14 mouse cellular contexts compared by ENCODE assay signal in genomic region chr7:100853396-100853795, GRCm38 (mm10). TPM values are rescaled to one million over a fixed set of nuclear protein-coding genes. Genes with fewer than 3 reads are reported as not detected.
A peak's percentile ranks its signal among the peaks of the same experiment; 100 is the strongest.
DNase-seq lines count a peak whose midpoint lies in the region; ATAC-seq and TF ChIP-seq lines count a peak whose summit lies in the region.
"Had no signal": no experiment of that assay in that cellular context is flagged by ENCODE, and none has a peak within 500 bp of the region (broad histone marks: within the 10 kb centered on the region; RNA-seq: fewer than 3 reads in every experiment).

No protein-coding gene starts in this region.

- dilution Hi-C loops in CH12.LX (cut with MboI; ENCODE audit: extremely low pct_ligation_motif_present, extremely low pct_unique_long_range_greater_than_20kb, low sequenced_read_pairs) = no loop called here

- H3K36me3 ChIP-seq in liver, embryonic 12.5 days = peaks cover 95% of the 10 kb centered on the region
- H3K36me3 ChIP-seq in liver, embryonic 11.5 days (ENCODE audit: control insufficient read depth, insufficient read depth, low read length) = peaks cover 3% of the 10 kb centered on the region
- H3K36me3 ChIP-seq in CH12.LX (replicated peaks in 1 of 2; ENCODE audit: control insufficient read depth in 1 of 2, insufficient read depth in 1 of 2, low read length in 1 of 2) = peaks cover 35 to 64% of the 10 kb centered on the region in 2 experiments
- no peaks in the 10 kb centered on the region for H3K36me3 ChIP-seq in heart, adult 2 months (ENCODE audit: control insufficient read depth, insufficient read depth, low read length)

- peaks cover 32% of the 10 kb centered on the region for H3K79me2 ChIP-seq in CH12.LX (replicated peaks; ENCODE audit: control insufficient read depth, extremely low read depth, insufficient read depth, poor library complexity, severe bottlenecking)
- no peaks in the 10 kb centered on the region for H3K79me2 ChIP-seq in heart, adult 2 months (replicated peaks; ENCODE audit: control insufficient read depth, insufficient read depth, low read length)

- no peak for ATAC-seq in liver, embryonic 12.5 days
- ATAC-seq in liver, embryonic 11.5 days (replicated peaks; ENCODE audit: low FRiP score) = no peak
- peak; percentile 11 for ATAC-seq in granulocyte monocyte progenitor cell, adult 5-6 weeks (replicated peaks; ENCODE audit: poor library complexity, severe bottlenecking)
- ATAC-seq in megakaryocyte progenitor cell, adult 5-6 weeks (replicated peaks; ENCODE audit: poor library complexity) = 0 out of 2 replicates have a peak, but pooled peaks have one; percentile 5
- ATAC-seq: CD4-positive, CD25-positive, alpha-beta regulatory T cell, adult 4 months; hindbrain, embryonic 16.5 days had no signal

- peak overlapping the region; percentile 92; the same call in 1 of the 2 replicates for H3K27ac ChIP-seq in liver, embryonic 12.5 days
- H3K27ac ChIP-seq in liver, embryonic 11.5 days (ENCODE audit: low read depth, low read length) = no peak overlapping the region
- peak overlapping the region; percentile 97 for H3K27ac ChIP-seq in CH12.LX (ENCODE audit: insufficient read depth, low read depth)
- no peak overlapping the region for H3K27ac ChIP-seq in heart, adult 2 months
- H3K27ac ChIP-seq: embryonic facial prominence, embryonic 13.5 days had no signal

- no peak for TF ChIP-seq CTCF in CH12.LX (conservative IDR thresholded peaks at IDR 0.05 in 1 of 2, IDR thresholded peaks at IDR 0.05 in 1 of 2; ENCODE audit: low read depth in 2 of 2, low read length in 2 of 2)
- TF ChIP-seq CTCF in heart, adult 2 months (IDR thresholded peaks at IDR 0.05) = no peak

- TF ChIP-seq EP300 in CH12.LX (IDR thresholded peaks at IDR 0.05; ENCODE audit: low read length) = no peak
- no peak for TF ChIP-seq EP300 in heart, adult 2 months (IDR thresholded peaks at IDR 0.05; ENCODE audit: insufficient read depth, low read depth, low read length)

- 0 out of 2 replicates have a peak overlapping the region, but pooled peaks have one; percentile 45 for H3K4me2 ChIP-seq in liver, embryonic 12.5 days
- no peak overlapping the region for H3K4me2 ChIP-seq in liver, embryonic 11.5 days
- peak overlapping the region; percentile 79 for H3K4me2 ChIP-seq in CH12.LX (ENCODE audit: insufficient read depth, low read depth, poor library complexity, severe bottlenecking)
- H3K4me2 ChIP-seq: embryonic facial prominence, embryonic 13.5 days had no signal

- DNase-seq in liver, embryonic 11.5 days (ENCODE audit: low spot score) = no peak
- no peak for DNase-seq in CH12.LX (ENCODE audit: extremely low read depth)
- no peak for DNase-seq in ovary, postnatal 36 days (ENCODE audit: low spot score)
- no peak for DNase-seq in heart, adult 2 months
- DNase-seq: cerebellum, adult 11 months; kidney, adult 18-20 months; lung, adult 2 months; right cerebral cortex, adult 18-20 months had no signal

- 56% methylated on average over 3 of the region's 3 CpGs for WGBS in liver, embryonic 12.5 days (ENCODE audit: insufficient replicate concordance)
- 68% methylated on average over 3 of the region's 3 CpGs for WGBS in liver, embryonic 11.5 days
- 74% methylated on average over 3 of the region's 3 CpGs for WGBS in heart, adult 2 months

- no peaks in the 10 kb centered on the region for H3K27me3 ChIP-seq in liver, embryonic 12.5 days (replicated peaks)
- H3K27me3 ChIP-seq in liver, embryonic 11.5 days (replicated peaks; ENCODE audit: control insufficient read depth, insufficient read depth, low read length) = no peaks in the 10 kb centered on the region
- no peaks in the 10 kb centered on the region for H3K27me3 ChIP-seq in CH12.LX (replicated peaks)
- no peaks in the 10 kb centered on the region for H3K27me3 ChIP-seq in heart, adult 2 months (ENCODE audit: control insufficient read depth, insufficient read depth, low read length)
- H3K27me3 ChIP-seq: embryonic facial prominence, embryonic 13.5 days had no signal

- H3K4me3 ChIP-seq in liver, embryonic 12.5 days = no peak overlapping the region
- H3K4me3 ChIP-seq in liver, embryonic 11.5 days (ENCODE audit: low read depth, low read length) = no peak overlapping the region
- H3K4me3 ChIP-seq in CH12.LX (replicated peaks in 1 of 3; ENCODE audit: low read depth in 2 of 3, low read length in 2 of 3, poor library complexity in 1 of 3) = peak overlapping the region in 2 of 3 experiments; percentile 27 to 57
- no peak overlapping the region for H3K4me3 ChIP-seq in heart, adult 2 months
- H3K4me3 ChIP-seq: embryonic facial prominence, embryonic 13.5 days had no signal

- no peak overlapping the region for H3K9ac ChIP-seq in liver, embryonic 12.5 days
- H3K9ac ChIP-seq in liver, embryonic 11.5 days (ENCODE audit: low read depth, low read length) = no peak overlapping the region
- H3K9ac ChIP-seq in CH12.LX (ENCODE audit: insufficient read depth, low read depth) = peak overlapping the region; percentile 70
- H3K9ac ChIP-seq in heart, adult 2 months (ENCODE audit: low read depth, low read length) = no peak overlapping the region
- H3K9ac ChIP-seq: embryonic facial prominence, embryonic 13.5 days had no signal

- TF ChIP-seq RAD21 in CH12.LX (IDR thresholded peaks at IDR 0.05; ENCODE audit: low read depth, low read length) = no peak

- intact Hi-C loops in heart, adult 2 months (cut with DNase I) = no loop called here

- in situ Hi-C loops in CH12.LX (cut with MboI; ENCODE audit: low pct_ligation_motif_present, low pct_unique_long_range_greater_than_20kb, low sequenced_read_pairs) = no loop called here

- H3K9me3 ChIP-seq in liver, embryonic 12.5 days (replicated peaks) = no peaks in the 10 kb centered on the region
- no peaks in the 10 kb centered on the region for H3K9me3 ChIP-seq in liver, embryonic 11.5 days (ENCODE audit: control insufficient read depth, low read length)
- H3K9me3 ChIP-seq in CH12.LX (replicated peaks; ENCODE audit: low read length) = no peaks in the 10 kb centered on the region
- H3K9me3 ChIP-seq: embryonic facial prominence, embryonic 13.5 days had no signal

- H3K4me1 ChIP-seq in liver, embryonic 12.5 days = peaks cover 76% of the 10 kb centered on the region
- H3K4me1 ChIP-seq in liver, embryonic 11.5 days (replicated peaks; ENCODE audit: control insufficient read depth, insufficient read depth, low read length) = peaks cover 62% of the 10 kb centered on the region
- peaks cover 34 to 98% of the 10 kb centered on the region in 2 experiments for H3K4me1 ChIP-seq in CH12.LX (ENCODE audit: control insufficient read depth in 1 of 2, insufficient read depth in 2 of 2)
- H3K4me1 ChIP-seq in heart, adult 2 months (ENCODE audit: control insufficient read depth, insufficient read depth, low read length) = peaks cover 11% of the 10 kb centered on the region

- TF ChIP-seq POLR2A in CH12.LX (IDR thresholded peaks at IDR 0.05; ENCODE audit: low read depth, low read length) = no peak
- TF ChIP-seq POLR2A in heart, adult 2 months (IDR thresholded peaks at IDR 0.05; ENCODE audit: insufficient read depth, low read depth, low read length) = no peak

TF ChIP-seq in CH12.LX, 34 proteins besides CTCF, POLR2A, EP300 and RAD21:
- TF ChIP-seq TCF12 (IDR thresholded peaks at IDR 0.05; ENCODE audit: low read depth, low read length) (no peak), UBTF (IDR thresholded peaks at IDR 0.05; ENCODE audit: low read depth, low read length) (no peak), ZNF384 (IDR thresholded peaks at IDR 0.05; ENCODE audit: low read depth, low read length) (no peak), KAT2A (IDR thresholded peaks at IDR 0.05; ENCODE audit: insufficient replicate concordance, low read length) (no peak), ZC3H11A (IDR thresholded peaks at IDR 0.05; ENCODE audit: low read depth, low read length) (no peak), PAX5 (IDR thresholded peaks at IDR 0.05; ENCODE audit: low read length) (no peak), HCFC1 (IDR thresholded peaks at IDR 0.05; ENCODE audit: low read depth, low read length) (no peak), TBP (conservative IDR thresholded peaks at IDR 0.05; ENCODE audit: low read depth, low read length) (no peak), POLR2AphosphoS2 (IDR thresholded peaks at IDR 0.05; ENCODE audit: low read depth, low read length) (no peak), MAX (IDR thresholded peaks at IDR 0.05; ENCODE audit: low read length) (0 out of 2 replicates have a peak, but pooled peaks have one; percentile 27), ETS1 (conservative IDR thresholded peaks at IDR 0.05; ENCODE audit: low read depth, low read length) (no peak), MEF2A (IDR thresholded peaks at IDR 0.05; ENCODE audit: borderline replicate concordance, low read depth, low read length) (no peak), ZKSCAN1 (IDR thresholded peaks at IDR 0.05; ENCODE audit: borderline replicate concordance, low read depth, low read length) (no peak), SMC3 (IDR thresholded peaks at IDR 0.05; ENCODE audit: low read depth, low read length) (no peak), CHD1 (IDR thresholded peaks at IDR 0.05; ENCODE audit: low read depth, low read length) (no peak), ELF1 (IDR thresholded peaks at IDR 0.05; ENCODE audit: low read depth, low read length) (no peak), MXI1 (IDR thresholded peaks at IDR 0.05; ENCODE audit: low read depth, low read length) (peak; percentile 68), IRF4 (IDR thresholded peaks at IDR 0.05; ENCODE audit: low read depth, low read length) (no peak), USF2 (conservative IDR thresholded peaks at IDR 0.05; ENCODE audit: low read depth, low read length) (0 out of 2 replicates have a peak, but pooled peaks have one; percentile 5)

RNA-seq across cellular contexts. Expression of gene Relt, which starts 9.8 kb away (rescaled TPM):
- 17.8 and 18.2 TPM in 2 replicates for polyA plus RNA-seq in liver, embryonic 12.5 days (2016; fragmentation: Nextera tagmentation; extraction: Ambion mirVana)
- 14.6 and 17.0 TPM in 2 replicates for polyA plus RNA-seq in liver, embryonic 11.5 days (2014; fragmentation: Nextera tagmentation; extraction: Ambion mirVana)
- total RNA-seq in CH12.LX (2012; rRNA removed) = 27.7 and 29.9 TPM in 2 replicates
- total RNA-seq in CH12.LX (2014; rRNA removed) = 24.5 and 25.7 TPM in 2 replicates
- 24.9 and 31.1 TPM in 2 replicates for polyA plus RNA-seq in CH12.LX (2012; ENCODE audit: insufficient read length, low read depth)
- 12.5 and 13.4 TPM in 2 replicates for total RNA-seq in granulocyte monocyte progenitor cell, adult 5-6 weeks (2014; fragmentation: Nextera tagmentation)
- total RNA-seq in granulocyte monocyte progenitor cell, adult 5-6 weeks (2017) = 9.8 and 12.1 TPM in 2 replicates
- 8.2 and 9.0 TPM in 2 replicates for total RNA-seq in megakaryocyte progenitor cell, adult 5-6 weeks (2015)
- total RNA-seq in megakaryocyte progenitor cell, adult 5-6 weeks (2017) = 6.3 and 13.1 TPM in 2 replicates
- total RNA-seq in heart, adult 2 months (2021) = 1 to 10 TPM; 4.6 to 5.5 TPM
- 6.4 and 7.2 TPM in 2 replicates for polyA plus RNA-seq in heart, adult 2 months (2012; rRNA removed)

Comparison
In these comparisons a context has a peak if more than half of its experiments do, and no peak if none do; other contexts are left out.
1. H3K27ac ChIP-seq: peak in liver, embryonic 12.5 days (single experiment) and CH12.LX (single experiment); none in liver, embryonic 11.5 days (single experiment) and heart, adult 2 months (single experiment).
2. ATAC-seq: peak in granulocyte monocyte progenitor cell, adult 5-6 weeks (single experiment) and megakaryocyte progenitor cell, adult 5-6 weeks (single experiment); none in liver, embryonic 12.5 days (single experiment) and liver, embryonic 11.5 days (single experiment).
3. H3K4me3 ChIP-seq: peak in CH12.LX (2 of 3); none in liver, embryonic 12.5 days (single experiment), liver, embryonic 11.5 days (single experiment) and heart, adult 2 months (single experiment).